Mouse (Mus musculus) yolk sac, embryonic 10.5 days (tissue): ENCODE data around the gene Lemd1.
"Not testable (repeated sequence)": the region's sequence is repeated elsewhere in the genome, so short reads cannot be mapped to it uniquely, and the experiment has no call there.

Experiments used
- DNase-seq: peaks from one replicate; pipeline ENCODE4 v3.0.0-alpha.2; 2017; ENCODE audit warnings: low spot score

The Lemd1 gene

GRCm38 (mm10) chr1:132260331-132260730 is 69.1 kb downstream of the Lemd1 start:
- no peak for DNase-seq

GRCm38 (mm10) chr1:132261058-132261457 is 69.8 kb downstream of the Lemd1 start:
- DNase-seq, result no peak

GRCm38 (mm10) chr1:132263618-132264017 is 72.4 kb downstream of the Lemd1 start:
- no peak for DNase-seq

- no peak for DNase-seq
Observed at GRCm38 (mm10) chr1:132264577-132264976, 73.3 kb downstream of the Lemd1 start.

- DNase-seq, result no peak
Observed at GRCm38 (mm10) chr1:132265211-132265859, 74.1 kb downstream of the Lemd1 start.

- no peak for DNase-seq
Observed at GRCm38 (mm10) chr1:132265936-132266335, 74.7 kb downstream of the Lemd1 start.

- DNase-seq, result no peak
Observed at GRCm38 (mm10) chr1:132266791-132267557, 75.7 kb downstream of the Lemd1 start.

- no peak for DNase-seq
Observed at GRCm38 (mm10) chr1:132267959-132268358, 76.7 kb downstream of the Lemd1 start.

- DNase-seq, result no peak
Observed at GRCm38 (mm10) chr1:132268418-132269060, 77.3 kb downstream of the Lemd1 start.

GRCm38 (mm10) chr1:132271237-132271636 is 80.0 kb downstream of the Lemd1 start:
- no peak for DNase-seq

GRCm38 (mm10) chr1:132276694-132277093 is 85.5 kb downstream of the Lemd1 start:
- no peak for DNase-seq

GRCm38 (mm10) chr1:132277124-132277523 is 85.9 kb downstream of the Lemd1 start:
- no peak for DNase-seq

- not testable (repeated sequence) for DNase-seq
Observed at GRCm38 (mm10) chr1:132280636-132281035, 89.4 kb downstream of the Lemd1 start.

- no peak for DNase-seq
Observed at GRCm38 (mm10) chr1:132281523-132282176, 90.4 kb downstream of the Lemd1 start.

GRCm38 (mm10) chr1:132282177-132282536 is 90.9 kb downstream of the Lemd1 start:
- DNase-seq, result no peak

- no peak for DNase-seq
Observed at GRCm38 (mm10) chr1:132283018-132283417, 91.8 kb downstream of the Lemd1 start.

- DNase-seq, result no peak
Observed at GRCm38 (mm10) chr1:132286735-132287134, 95.5 kb downstream of the Lemd1 start.

GRCm38 (mm10) chr1:132287445-132287844 is 96.2 kb downstream of the Lemd1 start:
- DNase-seq, result no peak

- no peak for DNase-seq
Observed at GRCm38 (mm10) chr1:132287991-132288451, 96.8 kb downstream of the Lemd1 start.

- DNase-seq, result no peak
Observed at GRCm38 (mm10) chr1:132289965-132290364, 98.7 kb downstream of the Lemd1 start.

GRCm38 (mm10) chr1:132290921-132291675 is 99.9 kb downstream of the Lemd1 start:
- DNase-seq, result no peak

GRCm38 (mm10) chr1:132291706-132292105 is 100.5 kb downstream of the Lemd1 start:
- no peak for DNase-seq
